Mouse (Mus musculus) ES-Bruce4 (cell line): ENCODE results near the gene Ruvbl2. TPM values are rescaled to one million over a fixed set of nuclear protein-coding genes. Genes with fewer than 3 reads are reported as not detected.
"Not testable (repeated sequence)": the region's sequence is repeated elsewhere in the genome, so short reads cannot be mapped to it uniquely, and the experiment has no call there.

Source experiments
- H3K27ac ChIP-seq: 2 replicates; pipeline ENCODE4 v1.5.1; 2012; ENCODE audit warnings: low read length, inconsistent platforms; ENCODE audit not compliant: insufficient read depth
- H3K27me3 ChIP-seq: 2 replicates; pipeline ENCODE4 v1.6.1; 2012; ENCODE audit warnings: mild to moderate bottlenecking, low read length, inconsistent platforms; ENCODE audit not compliant: control insufficient read depth, poor library complexity, insufficient read depth, severe bottlenecking
- H3K36me3 ChIP-seq: 2 replicates; pipeline ENCODE4 v1.6.1; 2012; ENCODE audit warnings: inconsistent platforms, mild to moderate bottlenecking, low read length, moderate library complexity; ENCODE audit not compliant: control insufficient read depth, poor library complexity, insufficient read depth, severe bottlenecking
- H3K4me1 ChIP-seq: one replicate; pipeline ENCODE4 v1.8.1; 2011; ENCODE audit warnings: low read length; ENCODE audit not compliant: control insufficient read depth, insufficient read depth
- H3K4me3 ChIP-seq: 2 replicates; pipeline ENCODE4 v1.5.1; 2011; ENCODE audit warnings: low read depth, mild to moderate bottlenecking, low read length
- H3K9ac ChIP-seq: 2 replicates; pipeline ENCODE4 v1.6.1; 2012; ENCODE audit warnings: low read depth, mild to moderate bottlenecking, inconsistent platforms; ENCODE audit not compliant: poor library complexity, severe bottlenecking
- H3K9me3 ChIP-seq: replicated peaks from 2 replicates; pipeline ENCODE4 v1.6.1; 2012; ENCODE audit warnings: mild to moderate bottlenecking, low read length, inconsistent platforms; ENCODE audit not compliant: control insufficient read depth, poor library complexity, insufficient read depth, severe bottlenecking
- CTCF ChIP-seq: IDR thresholded peaks from one replicate; pipeline ENCODE4 v1.8.1; 2011; ENCODE audit warnings: low read depth, low read length
- EP300 ChIP-seq: IDR thresholded peaks from 2 replicates; pipeline ENCODE4 v1.6.1; 2011; ENCODE audit warnings: low read depth, low read length; ENCODE audit not compliant: insufficient read depth
- POLR2A ChIP-seq: IDR thresholded peaks from one replicate; pipeline ENCODE4 v1.8.1; 2011; ENCODE audit warnings: low read length; ENCODE audit not compliant: insufficient read depth
- polyA plus RNA-seq: library from polyadenylated mRNA; stranded (reverse); fragments of >200 nt; gene quantifications from 2 replicates; pipeline ENCODE4 v1.2.4, GENCODE M21; 2011; ENCODE audit warnings: low read depth; ENCODE audit not compliant: missing spikeins, insufficient read depth, insufficient read length

The Ruvbl2 gene
- polyA plus RNA-seq: 263 and 267 TPM in 2 replicates

GRCm38 (mm10) chr7:45437521-45438276 is at the start of gene Ruvbl2:
Ruvbl2 (minus strand) TSS chr7:45438096.
- H3K27ac ChIP-seq: 0 out of 2 replicates have a peak within 1 kb of the TSS, but pooled peaks have one; percentile 2

GRCm38 (mm10) chr7:45486761-45487415 is 49.0 kb upstream of the Ruvbl2 start, which contains the start of gene Gm45808:
Gm45808 (minus strand) TSS chr7:45486811.
- H3K36me3 ChIP-seq: no peaks in the 10 kb centered on the region
- TF ChIP-seq EP300 (no peak), POLR2A (no peak), CTCF (no peak)
- H3K4me1 ChIP-seq: no peaks in the 10 kb centered on the region
- H3K9me3 ChIP-seq: no peaks in the 10 kb centered on the region
- no peak within 1 kb of the TSS for H3K27ac ChIP-seq
- H3K27me3 ChIP-seq: no peaks in the 10 kb centered on the region
- H3K4me3 ChIP-seq: no peak within 1 kb of the TSS
- peak within 1 kb of the TSS; percentile 87 for H3K9ac ChIP-seq

More at GRCm38 (mm10) chr7:45437521-45438276, at the start of gene Ruvbl2:
- H3K4me1 ChIP-seq: peaks cover 8% of the 10 kb centered on the region
- H3K4me3 ChIP-seq: peak within 1 kb of the TSS; percentile 41
- no peaks in the 10 kb centered on the region for H3K27me3 ChIP-seq
- TF ChIP-seq CTCF (peak; percentile 63), POLR2A (no peak)
- peak within 1 kb of the TSS; percentile 29; the same call in 1 of the 2 replicates for H3K9ac ChIP-seq
- H3K9me3 ChIP-seq: no peaks in the 10 kb centered on the region
- no peaks in the 10 kb centered on the region for H3K36me3 ChIP-seq

GRCm38 (mm10) chr7:45486158-45486557 is 48.3 kb upstream of the Ruvbl2 start:
- no peaks in the 10 kb centered on the region for H3K9me3 ChIP-seq
- no peaks in the 10 kb centered on the region for H3K4me1 ChIP-seq

GRCm38 (mm10) chr7:45484985-45485384 is 47.1 kb upstream of the Ruvbl2 start:
- not testable (repeated sequence) for H3K27me3 ChIP-seq, H3K36me3 ChIP-seq, H3K9ac ChIP-seq

More at GRCm38 (mm10) chr7:45486158-45486557, 48.3 kb upstream of the Ruvbl2 start:
- no peak overlapping the region for H3K9ac ChIP-seq
- H3K36me3 ChIP-seq: no peaks in the 10 kb centered on the region
- no peak overlapping the region for H3K4me3 ChIP-seq
- TF ChIP-seq CTCF: no peak
- no peak for TF ChIP-seq POLR2A
- no peak for TF ChIP-seq EP300
- H3K27ac ChIP-seq: no peak overlapping the region
- no peaks in the 10 kb centered on the region for H3K27me3 ChIP-seq

GRCm38 (mm10) chr7:45482166-45482565 is 44.3 kb upstream of the Ruvbl2 start:
- no peaks in the 10 kb centered on the region for H3K27me3 ChIP-seq
- H3K4me3 ChIP-seq: no peak overlapping the region
- TF ChIP-seq POLR2A: no peak
- no peak overlapping the region for H3K9ac ChIP-seq
- H3K27ac ChIP-seq: no peak overlapping the region
- no peaks in the 10 kb centered on the region for H3K9me3 ChIP-seq
- no peaks in the 10 kb centered on the region for H3K36me3 ChIP-seq
- H3K4me1 ChIP-seq: no peaks in the 10 kb centered on the region

More at GRCm38 (mm10) chr7:45484985-45485384, 47.1 kb upstream of the Ruvbl2 start:
- not testable (repeated sequence) for H3K27ac ChIP-seq, H3K4me3 ChIP-seq, H3K4me1 ChIP-seq, H3K9me3 ChIP-seq

GRCm38 (mm10) chr7:45481374-45481927 is 43.6 kb upstream of the Ruvbl2 start, which contains the start of gene Tulp2:
Tulp2 (plus strand) TSS chr7:45481877.
- no peak for TF ChIP-seq CTCF
- no peak for TF ChIP-seq POLR2A
- no peak for TF ChIP-seq EP300
- no peaks in the 10 kb centered on the region for H3K27me3 ChIP-seq

GRCm38 (mm10) chr7:45480310-45480709 is 42.4 kb upstream of the Ruvbl2 start:
- H3K9me3 ChIP-seq, H3K27me3 ChIP-seq, H3K27ac ChIP-seq, H3K4me1 ChIP-seq, H3K4me3 ChIP-seq, H3K9ac ChIP-seq, H3K36me3 ChIP-seq: not testable (repeated sequence)

More at GRCm38 (mm10) chr7:45481374-45481927, 43.6 kb upstream of the Ruvbl2 start, which contains the start of gene Tulp2:
- Histone ChIP-seq H3K4me3 (no peak within 1 kb of the TSS), H3K9ac (no peak within 1 kb of the TSS), H3K9me3 (no peaks in the 10 kb centered on the region), H3K27ac (no peak within 1 kb of the TSS), H3K36me3 (no peaks in the 10 kb centered on the region), H3K4me1 (no peaks in the 10 kb centered on the region)
